Mouse (Mus musculus) layer of hippocampus, postnatal 10 days (tissue): ENCODE data around the gene Asf1a. TPM values are rescaled to one million over a fixed set of nuclear protein-coding genes. Genes with fewer than 3 reads are reported as not detected.
"Not testable (repeated sequence)": the region's sequence is repeated elsewhere in the genome, so short reads cannot be mapped to it uniquely, and the experiment has no call there.

Source experiments
- DNase-seq, 2 experiments: peaks; one replicate each; pipeline ENCODE4 v3.0.0; 2021; ENCODE audit warnings: low spot score in 2 of 2
- long read RNA-seq: library from polyadenylated mRNA; stranded (forward); transcript quantifications from one replicate; pipeline ENCODE4 v2.0.0, GENCODE M21; 2023
- total RNA-seq, 2 experiments: library from RNA; stranded (reverse); gene quantifications; 2 replicates each; pipeline ENCODE4 v1.2.3; 2021

Gene Asf1a
- total RNA-seq, result 10 to 100 TPM; 26.5 to 27.5 TPM
- long read RNA-seq, transcript Asf1a-201 (4 exons, 2,201 nt), result major isoform, 17 of 19 reads
- long read RNA-seq, partial matches to known transcripts, result 1 of 19 reads
- long read RNA-seq, other reads (novel, unspliced or antisense), result 1 of 19 reads

DNA sequence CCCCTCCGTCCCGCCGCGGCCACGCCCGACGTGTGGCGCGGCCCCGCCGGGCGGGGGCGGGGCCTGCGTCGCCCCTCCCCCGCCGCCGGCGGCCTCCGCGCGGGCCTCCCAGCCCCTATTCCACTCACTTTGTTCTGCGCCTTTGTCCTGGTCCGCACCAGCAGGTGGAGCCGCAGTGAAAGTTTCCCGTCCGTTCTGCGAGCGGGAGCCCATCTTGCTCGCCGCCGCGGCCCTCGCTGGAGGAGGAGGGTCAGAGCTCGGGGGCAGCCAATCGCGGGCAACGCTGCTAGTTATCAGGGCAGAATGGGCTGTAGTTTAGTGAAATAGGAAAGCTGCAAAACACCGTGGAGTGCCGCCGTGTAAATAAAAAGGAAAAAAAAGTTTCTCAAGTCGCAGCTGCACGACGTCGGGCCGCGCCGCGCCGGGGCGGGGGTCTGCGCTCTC lies at the start of gene Asf1a:
TSS of gene Asf1a (plus strand) at position 81 of the 444 bp plus-strand sequence.
- DNase-seq, result peak; percentile 96 to 97

DNA sequence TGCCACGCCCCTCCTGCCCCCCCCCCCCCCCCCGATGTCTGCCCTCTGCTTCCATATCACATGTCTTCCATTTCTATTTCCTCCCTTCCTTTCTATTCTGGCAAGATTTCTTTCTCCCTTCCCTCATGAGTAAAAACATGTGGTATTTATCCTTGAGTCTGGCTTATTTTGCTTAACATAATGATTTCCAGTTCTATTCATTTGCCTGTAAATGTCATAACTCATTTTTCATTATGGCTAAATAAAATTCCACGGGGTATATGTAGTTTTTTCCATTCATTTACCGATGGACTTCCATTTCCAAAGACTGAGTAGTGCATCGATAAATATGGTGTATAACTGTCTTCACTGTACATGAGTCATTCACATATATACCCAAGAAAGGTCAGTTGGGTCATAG lies 34.6 kb upstream of the Asf1a start:
- DNase-seq, result no peak

DNA sequence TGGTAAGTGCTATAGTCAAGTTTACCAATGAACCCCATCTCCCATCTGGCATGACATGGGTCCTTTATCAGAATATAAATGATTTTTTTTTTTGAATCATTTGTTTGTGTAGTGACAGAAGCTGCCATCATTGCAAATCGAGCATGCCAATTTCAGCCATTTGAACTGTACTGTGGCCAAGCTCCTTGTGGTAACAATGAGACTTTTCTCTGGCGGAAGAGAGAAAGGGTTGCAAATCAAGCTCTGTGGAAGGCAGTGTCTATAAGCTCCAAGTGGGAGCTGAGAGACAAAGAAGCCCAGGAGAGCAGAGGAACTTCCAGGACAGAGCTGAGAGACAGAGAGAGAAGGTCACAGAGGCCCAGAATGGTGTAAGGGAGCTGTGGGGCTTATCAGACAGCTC lies 31.0 kb upstream of the Asf1a start:
- DNase-seq, result no peak

DNA sequence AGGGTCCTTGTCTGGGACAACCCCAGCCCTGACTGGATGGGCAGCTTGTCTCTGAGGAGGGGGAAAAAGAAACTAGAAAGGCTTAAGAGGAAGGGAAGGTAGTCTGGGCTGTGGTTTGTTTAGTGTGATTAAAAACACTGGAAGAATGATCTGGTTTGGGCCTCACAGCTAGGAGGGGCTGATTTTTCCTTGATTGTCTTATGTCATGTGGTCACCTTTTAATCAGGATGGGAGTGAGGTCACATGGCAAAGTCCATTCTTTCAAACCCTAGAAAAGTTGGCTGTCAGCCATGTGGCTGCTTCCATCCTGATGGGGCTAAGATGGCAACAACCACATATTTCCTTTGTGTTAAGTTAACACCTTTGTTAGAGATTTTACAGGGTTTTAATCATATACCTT lies 28.0 kb upstream of the Asf1a start:
- DNase-seq, result no peak

DNA sequence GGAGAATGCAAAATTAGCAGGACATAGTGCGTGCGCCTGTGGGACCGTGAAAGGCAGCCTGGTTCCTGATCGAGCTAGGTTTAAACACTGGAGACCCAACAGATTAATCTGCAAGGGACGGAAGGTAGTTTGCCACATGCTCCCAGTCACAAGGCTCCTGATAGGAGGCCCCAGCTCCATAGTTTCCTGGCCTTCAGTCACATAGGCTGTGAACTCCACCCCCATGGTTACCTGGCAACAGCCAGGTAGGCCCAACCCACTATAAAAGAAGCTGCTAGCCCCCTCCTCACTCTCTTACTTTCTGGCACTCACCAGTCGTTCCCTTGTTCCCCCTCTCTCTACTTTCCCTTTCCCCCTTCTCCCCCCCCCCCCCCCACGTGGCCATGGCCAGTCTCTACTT lies 16.4 kb upstream of the Asf1a start:
- DNase-seq, result no peak

DNA sequence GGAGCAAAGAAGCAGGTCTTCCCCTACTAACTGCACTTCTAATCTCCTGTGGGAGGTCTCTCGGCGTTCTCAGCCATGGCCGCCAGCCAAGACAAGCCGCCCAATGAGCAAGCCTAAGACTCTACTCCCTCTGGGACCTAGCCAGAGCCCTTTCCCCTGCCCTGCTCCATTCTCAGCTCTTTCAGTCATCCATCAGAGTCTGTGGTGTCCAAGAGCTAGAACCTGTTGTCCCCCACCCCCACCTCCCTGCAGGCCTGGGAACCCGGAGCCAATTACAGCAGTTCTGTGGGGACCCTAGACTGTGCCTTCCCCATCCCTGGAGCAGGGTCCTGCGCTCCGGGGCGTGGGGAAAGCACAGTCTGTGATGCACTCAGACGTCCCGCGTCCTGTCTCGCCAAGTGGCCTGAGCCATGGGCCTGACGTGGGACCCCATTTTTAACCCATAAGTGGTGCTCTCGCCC lies 15.9 kb upstream of the Asf1a start:
- peak; percentile 71 to 76 for DNase-seq

DNA sequence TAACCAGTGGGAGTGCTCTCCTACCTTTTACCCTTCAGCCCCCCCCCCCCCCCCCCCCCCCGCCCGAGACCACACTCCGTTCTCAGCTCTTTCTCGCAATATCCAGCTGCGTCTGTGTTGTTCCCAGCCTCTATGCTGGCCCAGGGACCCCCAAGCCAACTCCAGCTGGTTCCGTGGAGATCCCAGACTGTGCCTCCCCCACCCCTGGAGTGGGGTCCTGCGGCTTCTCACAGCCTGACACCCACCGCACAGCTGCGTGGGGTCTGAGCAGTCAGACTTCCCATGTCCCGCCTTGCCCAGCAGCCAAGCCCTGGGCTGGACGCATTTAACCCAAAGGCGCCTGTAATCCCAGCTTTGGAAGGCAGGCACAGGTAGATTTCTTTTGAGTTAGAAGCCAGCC lies 15.5 kb upstream of the Asf1a start:
- peak in 1 of 2 experiments; percentile 19 for DNase-seq

DNA sequence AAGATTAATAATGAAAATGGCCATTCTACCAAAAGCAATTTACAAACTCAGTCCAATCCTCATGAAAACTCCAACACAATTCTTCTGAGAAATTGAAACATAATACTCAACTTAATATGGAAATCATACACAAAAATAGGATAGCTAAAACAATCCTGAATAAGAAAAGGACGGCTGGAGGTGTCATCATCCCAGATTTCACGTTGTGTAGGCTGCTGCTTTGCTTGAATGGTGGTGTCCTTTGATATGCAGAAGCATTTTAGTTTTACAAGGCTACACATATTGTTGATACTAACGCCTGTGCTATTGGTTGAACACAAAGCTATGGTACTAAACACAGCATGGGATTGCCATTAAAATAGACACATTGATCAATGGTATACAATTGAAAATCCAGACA lies 10.8 kb upstream of the Asf1a start:
- DNase-seq, result no peak

DNA sequence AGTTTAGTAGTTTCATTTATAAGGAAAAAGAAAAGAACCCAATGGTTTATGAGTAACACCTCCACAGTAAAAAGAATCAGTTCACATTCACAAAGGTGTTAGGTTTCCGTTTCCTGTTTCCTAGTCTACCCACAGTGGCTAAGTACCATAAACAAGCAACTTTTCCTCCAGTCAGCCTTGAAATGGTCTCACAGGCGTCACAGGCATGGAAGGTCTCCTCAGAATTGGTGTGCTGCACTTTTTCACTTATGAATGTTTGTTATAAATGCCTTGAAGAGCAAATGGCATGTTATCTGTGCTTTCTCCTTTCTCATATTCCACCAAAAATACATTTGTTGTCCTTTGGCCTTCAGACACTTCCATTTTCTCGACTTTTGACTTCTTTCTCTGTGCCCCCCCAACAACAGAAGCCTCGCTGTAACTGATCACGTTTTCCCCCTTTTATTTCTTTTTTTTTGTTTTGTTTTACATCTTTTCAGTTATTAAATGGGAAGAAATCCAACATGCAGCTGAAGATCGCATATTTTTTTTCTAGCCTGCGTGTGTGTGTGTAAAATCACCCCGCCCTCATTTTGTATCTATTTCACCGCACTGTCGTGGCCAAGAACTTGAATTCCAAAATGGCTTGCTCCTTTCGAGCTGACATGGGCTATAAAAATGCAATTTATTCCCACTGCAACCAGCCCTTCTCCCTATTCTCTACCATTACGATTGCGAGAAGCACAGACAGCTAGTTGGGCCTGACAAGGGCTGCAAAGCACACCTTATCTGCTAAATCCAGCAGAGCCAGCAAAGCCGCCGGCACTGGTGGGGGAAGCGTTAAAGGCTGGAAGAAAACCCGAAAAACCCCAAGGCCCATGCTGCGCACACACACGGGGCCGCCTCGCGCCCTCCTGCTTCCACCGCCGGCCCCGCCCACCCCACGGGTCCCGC lies 547 bp upstream of the Asf1a start:
- peak; percentile 13 to 76 for DNase-seq

DNA sequence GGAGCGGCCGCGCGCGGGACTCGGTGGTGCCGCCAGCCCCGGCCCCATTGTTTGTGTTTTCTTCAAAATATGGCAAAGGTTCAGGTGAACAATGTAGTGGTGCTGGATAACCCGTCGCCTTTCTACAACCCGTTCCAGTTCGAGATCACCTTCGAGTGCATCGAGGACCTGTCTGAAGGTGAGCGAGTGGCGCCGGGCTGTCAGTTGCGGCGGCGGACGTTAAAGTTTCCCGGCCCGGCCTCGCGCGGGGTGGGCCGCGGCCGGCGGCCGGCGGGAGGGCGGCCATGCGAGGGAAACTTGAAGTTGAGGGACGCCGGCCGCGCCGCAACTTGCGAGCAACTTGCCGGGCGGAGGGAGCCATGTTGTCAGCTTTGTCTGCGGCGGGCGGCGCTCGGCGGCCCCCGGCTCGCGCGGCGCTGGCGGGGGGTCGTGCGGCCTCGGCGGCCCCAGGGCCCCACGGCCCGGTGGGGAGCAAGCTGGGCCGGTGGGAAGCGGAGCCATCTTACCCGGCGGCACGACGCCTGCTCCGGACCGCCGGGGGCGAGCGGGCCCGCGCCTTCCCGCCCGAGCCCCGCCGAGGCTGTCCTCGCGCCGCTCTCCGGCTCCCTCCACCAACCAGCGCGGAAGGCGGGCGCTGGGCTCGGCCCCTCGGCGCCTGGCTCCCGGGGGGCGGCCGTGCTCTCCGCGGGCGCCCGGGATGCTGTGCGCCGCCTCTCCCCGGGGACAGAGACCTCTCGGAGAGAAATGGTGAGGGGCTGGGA lies 744 bp downstream of the Asf1a start:
- DNase-seq, result peak; percentile 56 to 70

DNA sequence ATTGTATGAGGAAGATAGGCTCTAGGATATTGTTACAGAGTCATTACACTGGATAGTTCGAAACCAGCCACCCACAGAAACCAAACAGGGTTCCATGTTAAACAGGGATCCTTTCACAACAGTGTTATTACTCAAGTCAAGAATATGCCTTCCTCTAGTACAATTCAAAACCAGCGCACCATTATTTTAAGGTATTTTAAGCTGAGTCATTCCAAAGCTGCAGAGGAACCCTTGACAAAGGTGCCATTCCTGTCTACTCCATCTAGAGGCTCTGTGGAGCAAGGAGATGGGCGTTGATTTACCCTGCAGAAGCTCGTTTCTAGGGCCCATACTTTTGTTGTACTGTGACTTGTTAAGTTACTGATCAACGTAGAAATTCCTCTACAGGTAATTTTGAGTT lies 2.3 kb downstream of the Asf1a start:
- no peak for DNase-seq

DNA sequence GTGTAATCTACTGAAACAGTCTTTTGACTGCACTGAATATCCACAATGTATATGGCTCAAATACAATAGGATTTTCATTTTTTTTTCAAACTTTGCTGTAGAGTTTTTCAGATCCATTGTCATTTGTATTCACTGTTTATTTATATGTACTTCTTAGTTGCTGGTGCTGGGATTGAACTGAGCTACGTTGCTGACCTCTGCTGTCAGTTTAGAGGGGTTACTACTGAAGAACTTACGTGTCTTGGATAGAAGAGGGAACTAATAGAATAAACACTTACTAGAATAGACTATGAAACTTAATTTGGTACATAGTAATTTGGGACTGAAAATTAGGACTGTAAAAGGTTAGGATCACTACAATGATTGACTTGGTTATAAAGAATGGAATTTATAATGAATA lies 8.8 kb downstream of the Asf1a start:
- no peak for DNase-seq

DNA sequence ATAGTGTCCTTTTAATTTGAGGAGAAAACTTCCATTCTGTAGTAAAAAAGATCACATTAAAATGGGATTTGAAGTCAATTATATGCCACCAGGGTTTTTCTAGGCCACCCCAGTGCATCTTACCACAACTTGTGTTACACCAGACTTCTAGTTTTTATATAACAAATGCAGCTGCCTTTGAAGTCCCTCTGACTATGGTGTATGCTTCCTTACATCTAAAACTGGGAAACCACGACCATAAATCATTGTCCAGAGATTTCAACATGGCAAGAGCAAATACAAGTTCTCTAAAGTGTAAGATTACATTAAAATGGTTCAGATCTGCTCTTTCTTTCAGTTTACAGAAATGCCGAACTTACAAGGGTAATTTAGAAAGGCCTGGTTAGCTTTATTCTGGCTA lies 11.7 kb downstream of the Asf1a start:
- DNase-seq, result no peak

DNA sequence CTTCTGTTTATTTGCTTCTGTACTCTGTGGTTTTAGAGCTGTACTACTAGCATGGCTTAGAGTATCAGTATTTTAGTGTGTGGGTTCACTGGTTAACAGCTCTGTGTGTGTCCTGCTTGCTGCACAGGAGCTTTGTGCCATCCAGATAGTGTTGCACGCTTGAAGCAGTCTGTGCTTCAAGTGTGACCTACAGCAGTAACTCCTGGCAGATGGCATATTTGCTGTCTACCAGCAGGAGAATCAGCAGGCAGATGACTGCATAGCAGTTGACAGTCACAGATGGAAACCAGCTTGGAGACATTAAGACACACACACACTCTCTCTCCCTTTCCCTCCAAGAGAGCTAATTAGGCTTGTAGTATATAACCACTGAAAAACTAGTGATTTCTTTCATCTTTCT lies 15.6 kb downstream of the Asf1a start:
- DNase-seq, result peak; percentile 16 to 46

DNA sequence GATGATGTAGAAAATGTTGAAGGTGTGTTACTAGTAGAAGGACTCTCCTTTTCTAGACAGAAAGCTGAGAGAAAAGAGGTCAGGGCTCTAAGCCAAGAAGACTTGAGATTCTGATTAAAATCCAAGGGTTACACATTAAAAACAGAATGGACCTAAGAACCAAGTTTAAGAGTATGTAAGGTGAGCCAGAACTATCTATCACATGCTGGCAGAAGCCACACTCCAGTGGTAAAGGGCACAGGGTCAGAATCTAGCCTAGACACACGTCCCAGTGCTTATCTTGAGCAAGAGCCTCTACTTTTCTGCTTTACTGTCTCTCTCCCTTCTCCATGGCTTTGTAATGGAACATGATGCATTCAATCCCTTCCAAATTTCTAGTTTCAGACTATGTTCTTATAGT lies 17.4 kb downstream of the Asf1a start:
- no peak for DNase-seq

DNA sequence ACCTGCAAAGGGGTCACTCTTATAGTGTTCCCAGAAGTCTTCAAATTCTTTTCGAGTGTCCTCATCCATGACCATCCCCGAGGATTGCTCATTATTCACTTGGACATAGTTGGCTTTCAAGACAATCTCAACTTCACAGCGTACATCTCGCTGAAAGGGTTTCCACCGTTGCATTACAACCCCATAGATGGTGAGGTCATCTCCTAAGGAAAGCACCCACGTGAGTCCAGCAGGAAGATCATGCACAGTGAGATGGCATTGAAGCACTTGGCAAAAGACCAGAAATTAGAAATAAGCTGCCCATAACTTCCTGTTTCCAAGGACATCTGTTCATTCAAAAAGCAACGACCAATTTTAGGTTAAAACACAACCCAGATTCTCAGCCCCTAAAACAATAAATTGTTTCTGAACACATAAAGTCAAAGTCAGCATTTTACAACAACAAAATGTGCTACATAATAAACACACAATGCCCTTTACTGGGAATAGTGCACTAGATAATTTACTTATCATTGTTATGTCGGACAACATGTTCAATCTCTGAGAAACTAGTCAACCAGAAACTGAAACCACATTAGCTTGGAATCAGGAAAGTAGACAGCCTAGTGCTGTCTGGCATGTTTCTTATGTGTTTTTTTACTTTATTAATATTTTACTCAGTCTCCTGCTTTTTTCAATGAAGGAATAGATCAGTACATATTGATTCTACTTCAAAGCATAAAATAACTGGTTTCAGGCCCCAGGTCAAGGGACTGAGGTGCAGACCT lies 19.5 kb downstream of the Asf1a start:
- no peak for DNase-seq

DNA sequence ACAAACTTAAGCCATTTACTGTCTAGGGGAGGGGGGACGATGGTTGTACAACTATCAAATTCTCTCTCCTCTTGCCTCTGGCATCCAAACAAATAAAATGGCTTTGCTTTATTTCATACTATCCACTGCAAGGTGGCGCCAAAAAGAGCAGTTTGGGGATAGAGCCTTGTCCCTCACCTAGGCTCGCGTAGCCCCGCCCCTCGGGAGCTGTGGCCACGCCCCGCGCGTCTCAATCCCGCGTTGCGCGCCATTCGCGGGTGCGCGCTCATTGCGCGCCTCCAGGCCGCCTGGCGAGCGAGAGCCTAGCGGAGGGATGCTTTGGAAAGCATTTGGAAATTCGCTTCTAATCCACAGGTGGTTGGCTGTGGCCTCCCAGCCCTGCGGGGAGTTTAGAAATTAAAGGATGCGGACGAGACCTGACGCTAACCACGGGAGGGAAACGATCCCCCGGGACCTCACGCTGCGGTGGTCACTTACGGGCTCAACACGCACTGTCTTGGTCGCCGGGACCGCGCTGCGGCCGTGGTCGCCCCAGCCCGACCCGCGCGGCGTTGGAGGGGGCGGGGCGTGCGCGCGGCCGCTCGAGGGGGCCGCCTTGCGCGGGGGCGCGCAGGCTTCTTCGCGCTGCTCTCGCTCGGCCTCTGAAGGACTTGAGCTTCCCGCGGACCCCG lies 32.8 kb downstream of the Asf1a start:
- peak; percentile 88 to 91 for DNase-seq

DNA sequence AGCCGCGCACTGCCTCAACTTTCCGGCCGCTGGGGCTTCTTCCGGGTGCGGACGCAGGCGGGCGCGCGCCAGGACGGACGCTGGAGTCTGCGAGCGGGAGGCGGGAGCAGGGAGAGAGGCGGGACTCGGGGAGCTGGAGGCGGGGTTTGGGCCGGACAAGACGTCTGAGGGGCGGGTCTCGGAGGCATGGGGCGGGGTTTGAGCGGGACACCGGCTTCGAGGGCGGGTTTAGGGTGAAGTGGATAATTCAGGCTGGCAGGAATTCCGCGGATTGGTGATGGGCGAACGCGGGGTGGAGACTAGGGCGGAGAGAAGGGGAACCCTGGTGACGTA lies 33.3 kb downstream of the Asf1a start:
- peak; percentile 94 to 95 for DNase-seq

DNA sequence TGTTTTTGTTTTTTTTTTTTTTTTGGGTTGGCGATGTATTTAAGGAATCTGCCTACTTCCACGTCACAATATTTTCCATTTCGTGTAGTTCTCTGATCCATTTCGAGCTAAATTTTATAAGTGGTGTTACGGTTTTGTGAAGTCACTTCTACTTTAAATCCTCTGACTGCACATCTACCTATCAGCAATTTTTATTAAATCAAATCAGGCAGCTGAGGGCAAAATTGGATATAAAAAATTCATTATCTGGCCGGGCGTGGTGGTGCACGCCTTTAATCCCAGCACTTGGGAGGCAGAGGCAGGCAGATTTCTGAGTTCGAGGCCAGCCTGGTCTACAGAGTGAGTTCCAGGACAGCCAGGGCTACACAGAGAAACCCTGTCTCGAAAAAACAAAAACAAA lies 33.8 kb downstream of the Asf1a start, which contains the start of gene Mcm9:
TSS of gene Mcm9 (minus strand) at position 101 of the 400 bp plus-strand sequence.
- DNase-seq, result not testable (repeated sequence)

DNA sequence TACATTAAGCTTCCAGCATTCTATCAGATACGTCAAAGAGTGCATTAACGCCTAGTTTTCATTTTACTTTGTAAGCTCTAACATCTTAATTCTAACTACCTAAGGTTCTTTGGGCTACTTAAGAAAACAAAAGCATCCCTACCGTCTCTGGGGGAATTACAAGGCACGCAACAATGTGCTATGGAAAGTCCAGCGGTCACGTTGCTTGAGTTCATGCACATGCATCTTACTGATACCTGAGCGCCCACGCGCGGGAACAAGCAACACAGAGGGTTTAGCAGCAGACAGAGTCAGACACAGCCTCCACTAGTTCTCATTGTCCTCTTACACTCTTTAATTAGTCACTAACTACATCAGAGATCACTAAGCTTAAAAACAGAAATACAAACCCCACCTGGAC lies 37.6 kb downstream of the Asf1a start:
- DNase-seq, result no peak
